Mouse (Mus musculus): Measurements from ENCODE around the gene Armc2.

- TF ChIP-seq ZNF384 (IDR thresholded peaks at IDR 0.05; ENCODE audit: low read depth, low read length) (no peak), CHD2 (IDR thresholded peaks at IDR 0.05; ENCODE audit: low read depth, low read length) (no peak), MAFK (IDR thresholded peaks at IDR 0.05; ENCODE audit: insufficient read depth, low read depth, low read length) (no peak), ZC3H11A (IDR thresholded peaks at IDR 0.05; ENCODE audit: borderline replicate concordance, low read depth, low read length) (no peak)
These were observed 131.0 kb downstream of the Armc2 start for GRCm38 (mm10) chr10:41887080-41887821.
